Mouse (Mus musculus) forebrain, postnatal 0 days (tissue): ENCODE results near the gene Rasgrf2. TPM values are rescaled to one million over a fixed set of nuclear protein-coding genes. Genes with fewer than 3 reads are reported as not detected.

Source experiments
- ATAC-seq: fragments of 200-750 bp; cut with Nextera tagmentation; 2 replicates; pipeline ENCODE4 v1.8.0; 2017; ENCODE audit warnings: mild to moderate bottlenecking, moderate library complexity
- DNase-seq: peaks from one replicate; pipeline ENCODE4 v3.0.0-alpha.2; 2015
- H3K27ac ChIP-seq: fragments of 300-500 bp; sonication (generic); 2 replicates; pipeline ENCODE4 v1.5.1; 2014; ENCODE audit warnings: low read depth, mild to moderate bottlenecking, antibody characterized with exemption, low read length, moderate library complexity, mixed read lengths
- H3K27me3 ChIP-seq: fragments of 300-500 bp; sonication (generic); 2 replicates; pipeline ENCODE4 v1.6.1; 2014; ENCODE audit warnings: mild to moderate bottlenecking, low read length, mixed read lengths; ENCODE audit not compliant: insufficient read depth
- H3K36me3 ChIP-seq: fragments of 300-500 bp; sonication (generic); 2 replicates; pipeline ENCODE4 v1.6.1; 2014; ENCODE audit warnings: mild to moderate bottlenecking, moderate library complexity; ENCODE audit not compliant: insufficient read depth
- H3K4me1 ChIP-seq: fragments of 300-500 bp; sonication (generic); 2 replicates; pipeline ENCODE4 v1.6.1; 2014; ENCODE audit warnings: antibody characterized with exemption; ENCODE audit not compliant: insufficient read depth
- H3K4me2 ChIP-seq: fragments of 300-500 bp; sonication (generic); 2 replicates; pipeline ENCODE4 v1.6.1; 2014; ENCODE audit warnings: low read depth, mild to moderate bottlenecking, moderate library complexity
- H3K4me3 ChIP-seq: fragments of 300-500 bp; sonication (generic); 2 replicates; pipeline ENCODE4 v1.5.1; 2014; ENCODE audit warnings: low read depth, low read length, mixed read lengths
- H3K9ac ChIP-seq: fragments of 300-500 bp; sonication (generic); 2 replicates; pipeline ENCODE4 v1.6.1; 2014; ENCODE audit warnings: mild to moderate bottlenecking
- H3K9me3 ChIP-seq: fragments of 300-500 bp; sonication (generic); 2 replicates; pipeline ENCODE4 v1.6.1; 2016; ENCODE audit warnings: low read length
- CTCF ChIP-seq: sonication (generic); IDR thresholded peaks from 2 replicates; pipeline ENCODE4 v1.5.1; 2016; ENCODE audit warnings: antibody characterized with exemption, control low read depth, low read depth
- WGBS: fragments of 180-500 bp; shearing (Covaris S2); extraction: QIAGEN DNeasy Blood & Tissue Kit; methylation state at CpG from one replicate; pipeline ENCODE4 v1.1.7; 2014; 5-methylcytosine and 5-hydroxymethylcytosine counted together
- polyA plus RNA-seq: library from polyadenylated mRNA; unstranded; fragments of >200 nt; fragmentation: Nextera tagmentation; extraction: Ambion mirVana; gene quantifications from 2 replicates; pipeline ENCODE4 v1.2.1, GENCODE M21; 2015
- total RNA-seq: library from RNA; depleted of rRNA; stranded (reverse); fragments of >200 nt; gene quantifications from 2 replicates; pipeline ENCODE4 v1.2.3, GENCODE M21; 2014

Gene Rasgrf2
- total and polyA plus RNA-seq, 2 experiments from 2014 or later: 7.0 to 63.5 TPM

GRCm38 (mm10) chr13:91956474-91956873 is 175.0 kb downstream of the Rasgrf2 start:
- no peaks in the 10 kb centered on the region for H3K27me3 ChIP-seq
- no peaks in the 10 kb centered on the region; the same call in 1 of the 2 replicates for H3K4me1 ChIP-seq
- H3K36me3 ChIP-seq: no peaks in the 10 kb centered on the region
- no peak overlapping the region for H3K9ac ChIP-seq
- H3K9me3 ChIP-seq: no peaks in the 10 kb centered on the region
- no peak overlapping the region for H3K4me2 ChIP-seq
- H3K27ac ChIP-seq: no peak overlapping the region
- ATAC-seq: no peak
- DNase-seq: no peak
- no peak overlapping the region for H3K4me3 ChIP-seq
- TF ChIP-seq CTCF: no peak

GRCm38 (mm10) chr13:91955646-91956045 is 175.8 kb downstream of the Rasgrf2 start:
- Histone ChIP-seq H3K27ac (no peak overlapping the region), H3K4me1 (no peaks in the 10 kb centered on the region; the same call in 1 of the 2 replicates), H3K4me2 (no peak overlapping the region), H3K27me3 (no peaks in the 10 kb centered on the region), H3K4me3 (no peak overlapping the region), H3K9me3 (no peaks in the 10 kb centered on the region), H3K36me3 (no peaks in the 10 kb centered on the region), H3K9ac (no peak overlapping the region)
- peak; percentile 34; the same call in 1 of the 2 replicates for ATAC-seq
- DNase-seq: no peak
- WGBS: 88% methylated on average over 2 of the region's 2 CpGs
- TF ChIP-seq CTCF: no peak

- Histone ChIP-seq H3K4me3 (no peak overlapping the region), H3K4me1 (no peaks in the 10 kb centered on the region; the same call in 1 of the 2 replicates), H3K27ac (peak overlapping the region; percentile 35; the same call in 1 of the 2 replicates), H3K4me2 (no peak overlapping the region), H3K9me3 (no peaks in the 10 kb centered on the region), H3K9ac (no peak overlapping the region), H3K27me3 (no peaks in the 10 kb centered on the region), H3K36me3 (no peaks in the 10 kb centered on the region)
- ATAC-seq: peak; percentile 69
- WGBS: 54% methylated on average over 1 of the region's 1 CpGs
- DNase-seq: peak; percentile 46
- no peak for TF ChIP-seq CTCF
These were observed 176.3 kb downstream of the Rasgrf2 start for GRCm38 (mm10) chr13:91955175-91955574.

GRCm38 (mm10) chr13:91940113-91940512 is 191.3 kb downstream of the Rasgrf2 start:
- WGBS: 77% methylated on average over 9 of the region's 9 CpGs
- no peak overlapping the region for H3K9ac ChIP-seq
- no peak for DNase-seq
- no peaks in the 10 kb centered on the region for H3K27me3 ChIP-seq
- H3K4me3 ChIP-seq: no peak overlapping the region
- H3K9me3 ChIP-seq: no peaks in the 10 kb centered on the region
- no peaks in the 10 kb centered on the region for H3K4me1 ChIP-seq
- TF ChIP-seq CTCF: no peak
- ATAC-seq: peak; percentile 91
- no peak overlapping the region for H3K27ac ChIP-seq
- H3K36me3 ChIP-seq: no peaks in the 10 kb centered on the region
- H3K4me2 ChIP-seq: no peak overlapping the region

GRCm38 (mm10) chr13:91938826-91939225 is 192.6 kb downstream of the Rasgrf2 start:
- WGBS: 43% methylated on average over 1 of the region's 1 CpGs
- Histone ChIP-seq H3K9ac (no peak overlapping the region), H3K27ac (no peak overlapping the region), H3K4me1 (no peaks in the 10 kb centered on the region), H3K27me3 (no peaks in the 10 kb centered on the region), H3K4me3 (no peak overlapping the region), H3K4me2 (no peak overlapping the region), H3K36me3 (no peaks in the 10 kb centered on the region), H3K9me3 (no peaks in the 10 kb centered on the region)
- no peak for TF ChIP-seq CTCF
- ATAC-seq: no peak
- DNase-seq: no peak

- Histone ChIP-seq H3K4me1 (no peaks in the 10 kb centered on the region), H3K4me2 (no peak overlapping the region), H3K36me3 (no peaks in the 10 kb centered on the region), H3K27me3 (no peaks in the 10 kb centered on the region), H3K9me3 (no peaks in the 10 kb centered on the region), H3K27ac (no peak overlapping the region), H3K9ac (no peak overlapping the region), H3K4me3 (no peak overlapping the region)
- DNase-seq (no peak), ATAC-seq (no peak)
- 83% methylated on average over 2 of the region's 2 CpGs for WGBS
- no peak for TF ChIP-seq CTCF
These were observed 194.2 kb downstream of the Rasgrf2 start for GRCm38 (mm10) chr13:91937232-91937631.

- no peaks in the 10 kb centered on the region for H3K4me1 ChIP-seq
These were observed 199.3 kb downstream of the Rasgrf2 start for GRCm38 (mm10) chr13:91932122-91932521.

More at GRCm38 (mm10) chr13:91932122-91932521, 199.3 kb downstream of the Rasgrf2 start:
- H3K27me3 ChIP-seq: no peaks in the 10 kb centered on the region
- no peak for TF ChIP-seq CTCF
- no peak overlapping the region for H3K4me3 ChIP-seq
- H3K36me3 ChIP-seq: no peaks in the 10 kb centered on the region
- H3K27ac ChIP-seq: no peak overlapping the region
- no peak for ATAC-seq
- H3K9ac ChIP-seq: no peak overlapping the region
- no peak overlapping the region for H3K4me2 ChIP-seq
- 90% methylated on average over 1 of the region's 1 CpGs for WGBS
- H3K9me3 ChIP-seq: no peaks in the 10 kb centered on the region
- no peak for DNase-seq
